ENCODE assay signal across 19 mouse cellular contexts in genomic region chr19:46416276-46416675, GRCm38 (mm10). TPM values are rescaled to one million over a fixed set of nuclear protein-coding genes. Genes with fewer than 3 reads are reported as not detected.
A peak's percentile ranks its signal among the peaks of the same experiment; 100 is the strongest.
DNase-seq lines count a peak whose midpoint lies in the region; ATAC-seq and TF ChIP-seq lines count a peak whose summit lies in the region.
"Had no signal": no experiment of that assay in that cellular context is flagged by ENCODE, and none has a peak within 500 bp of the region (broad histone marks: within the 10 kb centered on the region; RNA-seq: fewer than 3 reads in every experiment).

No protein-coding gene starts in this region.

- ATAC-seq in forebrain, embryonic 15.5 days (replicated peaks): no peak
- ATAC-seq in forebrain, embryonic 11.5 days (replicated peaks; ENCODE audit: low FRiP score): no peak
- no peak for ATAC-seq in hindbrain, embryonic 14.5 days (ENCODE audit: low FRiP score)
- no peak for ATAC-seq in midbrain, embryonic 12.5 days (ENCODE audit: low FRiP score, low read depth)
- ATAC-seq in midbrain, embryonic 11.5 days (ENCODE audit: low FRiP score): no peak
- ATAC-seq in stomach, postnatal 0 days (ENCODE audit: low FRiP score, low TSS enrichment): no peak
- ATAC-seq: midbrain, embryonic 13.5 days had no signal

- H3K4me2 ChIP-seq in forebrain, embryonic 15.5 days (replicated peaks): no peak overlapping the region
- no peak overlapping the region for H3K4me2 ChIP-seq in forebrain, embryonic 11.5 days (ENCODE audit: low read depth, low read length, severe bottlenecking)
- no peak overlapping the region for H3K4me2 ChIP-seq in hindbrain, embryonic 14.5 days (replicated peaks)
- no peak overlapping the region for H3K4me2 ChIP-seq in midbrain, embryonic 12.5 days (replicated peaks)
- H3K4me2 ChIP-seq in midbrain, embryonic 11.5 days: no peak overlapping the region
- no peak overlapping the region for H3K4me2 ChIP-seq in stomach, postnatal 0 days (replicated peaks; ENCODE audit: low read depth)
- H3K4me2 ChIP-seq: limb, embryonic 15.5 days; midbrain, embryonic 13.5 days had no signal

- no peak for TF ChIP-seq EP300 in stomach, postnatal 0 days (optimal IDR thresholded peaks at IDR 0.05)

- 64% methylated on average over 9 of the region's 9 CpGs for WGBS in forebrain, embryonic 15.5 days
- WGBS in forebrain, embryonic 11.5 days: 80% methylated on average over 9 of the region's 9 CpGs
- WGBS in hindbrain, embryonic 10.5 days: 77% methylated on average over 9 of the region's 9 CpGs
- 49% methylated on average over 9 of the region's 9 CpGs for WGBS in hindbrain, embryonic 14.5 days
- 74% methylated on average over 9 of the region's 9 CpGs for WGBS in midbrain, embryonic 12.5 days
- 82% methylated on average over 9 of the region's 9 CpGs for WGBS in midbrain, embryonic 11.5 days
- WGBS in stomach, postnatal 0 days: 79% methylated on average over 9 of the region's 9 CpGs

- TF ChIP-seq CTCF in stomach, postnatal 0 days (IDR thresholded peaks at IDR 0.05; ENCODE audit: low read depth): no peak

- DNase-seq in forebrain, embryonic 11.5 days (ENCODE audit: low spot score): no peak
- peak; percentile 16 for DNase-seq in hindbrain, embryonic 10.5 days (ENCODE audit: low spot score)
- no peak for DNase-seq in hindbrain, embryonic 14.5 days (ENCODE audit: low spot score)
- DNase-seq in midbrain, embryonic 11.5 days (ENCODE audit: low spot score, missing footprints): no peak
- no peak for DNase-seq in stomach, postnatal 0 days (ENCODE audit: low spot score)
- DNase-seq: adrenal gland, adult 2 months; cerebellum, adult 11 months; cerebellum, postnatal 14 days; embryo, embryonic 11 days; gastrocnemius, postnatal 36 days; layer of hippocampus, postnatal 36 days; lung, postnatal 36 days; right cerebral cortex, postnatal 14 days; thymus, postnatal 14 days had no signal

- H3K36me3 ChIP-seq in forebrain, embryonic 15.5 days: no peaks in the 10 kb centered on the region
- no peaks in the 10 kb centered on the region for H3K36me3 ChIP-seq in forebrain, embryonic 11.5 days (ENCODE audit: control insufficient read depth, insufficient read depth, low read length)
- H3K36me3 ChIP-seq in hindbrain, embryonic 10.5 days: peaks cover 30% of the 10 kb centered on the region
- H3K36me3 ChIP-seq in hindbrain, embryonic 14.5 days (replicated peaks; ENCODE audit: control insufficient read depth, insufficient read depth): no peaks in the 10 kb centered on the region
- no peaks in the 10 kb centered on the region for H3K36me3 ChIP-seq in midbrain, embryonic 12.5 days
- H3K36me3 ChIP-seq in midbrain, embryonic 11.5 days (ENCODE audit: control insufficient read depth, insufficient read depth, low read length): no peaks in the 10 kb centered on the region
- no peaks in the 10 kb centered on the region for H3K36me3 ChIP-seq in stomach, postnatal 0 days (ENCODE audit: control insufficient read depth, insufficient read depth, low read length)
- H3K36me3 ChIP-seq: limb, embryonic 15.5 days; midbrain, embryonic 13.5 days had no signal

- no peaks in the 10 kb centered on the region for H3K27me3 ChIP-seq in forebrain, embryonic 15.5 days
- H3K27me3 ChIP-seq in forebrain, embryonic 11.5 days (ENCODE audit: control insufficient read depth, insufficient read depth, low read length): no peaks in the 10 kb centered on the region
- H3K27me3 ChIP-seq in hindbrain, embryonic 10.5 days (ENCODE audit: insufficient read depth, poor library complexity, severe bottlenecking): no peaks in the 10 kb centered on the region
- no peaks in the 10 kb centered on the region for H3K27me3 ChIP-seq in hindbrain, embryonic 14.5 days (ENCODE audit: control insufficient read depth, insufficient read depth, low read length)
- no peaks in the 10 kb centered on the region for H3K27me3 ChIP-seq in midbrain, embryonic 12.5 days
- no peaks in the 10 kb centered on the region for H3K27me3 ChIP-seq in midbrain, embryonic 11.5 days (ENCODE audit: control insufficient read depth, insufficient read depth, low read length)
- H3K27me3 ChIP-seq in stomach, postnatal 0 days (ENCODE audit: control insufficient read depth, insufficient read depth, low read length): no peaks in the 10 kb centered on the region
- H3K27me3 ChIP-seq: CH12.LX; limb, embryonic 15.5 days; midbrain, embryonic 13.5 days had no signal

- no peak overlapping the region for H3K9ac ChIP-seq in forebrain, embryonic 15.5 days (replicated peaks)
- no peak overlapping the region for H3K9ac ChIP-seq in forebrain, embryonic 11.5 days (ENCODE audit: low read length)
- no peak overlapping the region for H3K9ac ChIP-seq in hindbrain, embryonic 14.5 days
- H3K9ac ChIP-seq in midbrain, embryonic 12.5 days (replicated peaks): no peak overlapping the region
- H3K9ac ChIP-seq in midbrain, embryonic 11.5 days (ENCODE audit: low read length): no peak overlapping the region
- H3K9ac ChIP-seq in stomach, postnatal 0 days (ENCODE audit: low read length): no peak overlapping the region
- H3K9ac ChIP-seq: limb, embryonic 15.5 days; midbrain, embryonic 13.5 days had no signal

- peaks cover 7% of the 10 kb centered on the region; the same call in 1 of the 2 replicates for H3K4me1 ChIP-seq in forebrain, embryonic 15.5 days
- no peaks in the 10 kb centered on the region for H3K4me1 ChIP-seq in forebrain, embryonic 11.5 days (replicated peaks; ENCODE audit: control insufficient read depth, insufficient read depth, low read length)
- peaks cover 29% of the 10 kb centered on the region for H3K4me1 ChIP-seq in hindbrain, embryonic 10.5 days (replicated peaks)
- H3K4me1 ChIP-seq in hindbrain, embryonic 14.5 days (replicated peaks; ENCODE audit: control insufficient read depth, insufficient read depth, low read length): no peaks in the 10 kb centered on the region; the same call in 1 of the 2 replicates
- H3K4me1 ChIP-seq in midbrain, embryonic 12.5 days: peaks cover 9% of the 10 kb centered on the region
- H3K4me1 ChIP-seq in midbrain, embryonic 11.5 days (ENCODE audit: control insufficient read depth, insufficient read depth, low read length): no peaks in the 10 kb centered on the region
- H3K4me1 ChIP-seq in stomach, postnatal 0 days (replicated peaks; ENCODE audit: control insufficient read depth, insufficient read depth): no peaks in the 10 kb centered on the region; the same call in 1 of the 2 replicates

- H3K9me3 ChIP-seq in forebrain, embryonic 15.5 days: no peaks in the 10 kb centered on the region
- no peaks in the 10 kb centered on the region for H3K9me3 ChIP-seq in forebrain, embryonic 11.5 days (ENCODE audit: control insufficient read depth, low read length)
- no peaks in the 10 kb centered on the region for H3K9me3 ChIP-seq in hindbrain, embryonic 10.5 days
- H3K9me3 ChIP-seq in hindbrain, embryonic 14.5 days (ENCODE audit: control insufficient read depth, low read length): no peaks in the 10 kb centered on the region
- no peaks in the 10 kb centered on the region for H3K9me3 ChIP-seq in midbrain, embryonic 12.5 days
- no peaks in the 10 kb centered on the region for H3K9me3 ChIP-seq in midbrain, embryonic 11.5 days (ENCODE audit: control insufficient read depth, low read length)
- no peaks in the 10 kb centered on the region for H3K9me3 ChIP-seq in stomach, postnatal 0 days (ENCODE audit: control insufficient read depth, low read length)
- H3K9me3 ChIP-seq: limb, embryonic 15.5 days; midbrain, embryonic 13.5 days had no signal

- H3K27ac ChIP-seq in forebrain, embryonic 15.5 days (replicated peaks): peak overlapping the region; percentile 32; the same call in 1 of the 2 replicates
- no peak overlapping the region for H3K27ac ChIP-seq in forebrain, embryonic 11.5 days (ENCODE audit: low read depth, low read length)
- 0 out of 2 replicates have a peak overlapping the region, but pooled peaks have one; percentile 13 for H3K27ac ChIP-seq in hindbrain, embryonic 10.5 days
- H3K27ac ChIP-seq in hindbrain, embryonic 14.5 days: no peak overlapping the region
- H3K27ac ChIP-seq in midbrain, embryonic 12.5 days (replicated peaks): peak overlapping the region; percentile 46
- no peak overlapping the region for H3K27ac ChIP-seq in midbrain, embryonic 11.5 days (ENCODE audit: low read depth, low read length)
- 0 out of 2 replicates have a peak overlapping the region, but pooled peaks have one; percentile 24 for H3K27ac ChIP-seq in stomach, postnatal 0 days (replicated peaks)
- H3K27ac ChIP-seq: limb, embryonic 15.5 days; midbrain, embryonic 13.5 days had no signal

- H3K4me3 ChIP-seq in forebrain, embryonic 15.5 days: no peak overlapping the region
- H3K4me3 ChIP-seq in forebrain, embryonic 11.5 days (ENCODE audit: low read depth, low read length): no peak overlapping the region
- H3K4me3 ChIP-seq in hindbrain, embryonic 10.5 days: no peak overlapping the region
- no peak overlapping the region for H3K4me3 ChIP-seq in hindbrain, embryonic 14.5 days (replicated peaks; ENCODE audit: low read length)
- H3K4me3 ChIP-seq in midbrain, embryonic 12.5 days: no peak overlapping the region
- H3K4me3 ChIP-seq in midbrain, embryonic 11.5 days (ENCODE audit: low read depth, low read length): no peak overlapping the region
- no peak overlapping the region for H3K4me3 ChIP-seq in stomach, postnatal 0 days (ENCODE audit: low read depth, low read length)
- H3K4me3 ChIP-seq: limb, embryonic 15.5 days; midbrain, embryonic 13.5 days had no signal

RNA-seq across cellular contexts. Expression of gene Sufu, which starts 19.6 kb away (rescaled TPM):
- 28.9 and 30.5 TPM in 2 replicates for polyA plus RNA-seq in forebrain, embryonic 15.5 days (2015; fragmentation: Nextera tagmentation; extraction: Ambion mirVana)
- polyA plus RNA-seq in forebrain, embryonic 11.5 days (2014; fragmentation: Nextera tagmentation; extraction: Ambion mirVana): 48.3 and 48.6 TPM in 2 replicates
- 49.1 and 52.1 TPM in 2 replicates for polyA plus RNA-seq in hindbrain, embryonic 10.5 days (2016; fragmentation: Nextera tagmentation; extraction: Ambion mirVana)
- 23.0 and 24.1 TPM in 2 replicates for polyA plus RNA-seq in hindbrain, embryonic 14.5 days (2014; fragmentation: Nextera tagmentation; extraction: Ambion mirVana)
- 42.4 and 43.7 TPM in 2 replicates for polyA plus RNA-seq in midbrain, embryonic 12.5 days (2016; fragmentation: Nextera tagmentation; extraction: Ambion mirVana)
- polyA plus RNA-seq in midbrain, embryonic 11.5 days (2014; fragmentation: Nextera tagmentation; extraction: Ambion mirVana): 33.7 and 38.7 TPM in 2 replicates
- polyA plus RNA-seq in stomach, postnatal 0 days (2015; fragmentation: Nextera tagmentation; extraction: Ambion mirVana): 9.5 and 9.9 TPM in 2 replicates

RNA-seq across cellular contexts. Expression of gene Actr1a, which starts 20.7 kb away (rescaled TPM):
- polyA plus RNA-seq in forebrain, embryonic 15.5 days (2015; fragmentation: Nextera tagmentation; extraction: Ambion mirVana): 374 and 380 TPM in 2 replicates
- polyA plus RNA-seq in forebrain, embryonic 11.5 days (2014; fragmentation: Nextera tagmentation; extraction: Ambion mirVana): 204 and 232 TPM in 2 replicates
- polyA plus RNA-seq in hindbrain, embryonic 10.5 days (2016; fragmentation: Nextera tagmentation; extraction: Ambion mirVana): 193 and 229 TPM in 2 replicates
- 327 and 382 TPM in 2 replicates for polyA plus RNA-seq in hindbrain, embryonic 14.5 days (2014; fragmentation: Nextera tagmentation; extraction: Ambion mirVana)
- polyA plus RNA-seq in midbrain, embryonic 12.5 days (2016; fragmentation: Nextera tagmentation; extraction: Ambion mirVana): 242 and 258 TPM in 2 replicates
- polyA plus RNA-seq in midbrain, embryonic 11.5 days (2014; fragmentation: Nextera tagmentation; extraction: Ambion mirVana): 228 and 233 TPM in 2 replicates
- polyA plus RNA-seq in stomach, postnatal 0 days (2015; fragmentation: Nextera tagmentation; extraction: Ambion mirVana): 90.1 and 94.7 TPM in 2 replicates

Comparison
In these comparisons a context has a peak if more than half of its experiments do, and no peak if none do; other contexts are left out.
1. H3K27ac ChIP-seq: peak in forebrain, embryonic 15.5 days (single experiment), hindbrain, embryonic 10.5 days (single experiment), midbrain, embryonic 12.5 days (single experiment) and stomach, postnatal 0 days (single experiment); none in forebrain, embryonic 11.5 days (single experiment), hindbrain, embryonic 14.5 days (single experiment) and midbrain, embryonic 11.5 days (single experiment).